14 mouse cellular contexts compared by ENCODE assay signal in the genomic region with DNA sequence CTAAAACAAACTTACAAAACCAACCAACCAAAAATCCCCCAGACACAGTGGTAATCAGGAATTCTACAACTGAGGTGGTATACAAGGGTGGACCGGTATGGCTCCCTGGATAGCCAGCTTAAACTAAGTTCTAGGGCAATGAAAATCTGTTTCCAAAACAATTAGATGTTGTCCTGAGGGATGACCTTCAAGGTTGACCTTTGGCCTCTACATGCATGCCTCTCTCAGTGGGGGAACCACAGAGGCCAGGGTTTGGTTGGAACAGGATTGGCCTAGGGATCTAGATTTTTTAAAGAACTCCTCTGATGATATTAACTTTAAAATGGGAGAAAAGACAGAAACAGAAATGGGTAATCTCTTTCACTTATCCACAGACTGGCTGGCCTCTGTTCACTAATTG.
DNase-seq lines count a peak whose midpoint lies in the region; ATAC-seq and TF ChIP-seq lines count a peak whose summit lies in the region.
"Had no signal": no experiment of that assay in that cellular context is flagged by ENCODE, and none has a peak within 500 bp of the region (broad histone marks: within the 10 kb centered on the region; RNA-seq: fewer than 3 reads in every experiment).

No protein-coding gene starts in this region.

- TF ChIP-seq EP300 in liver, postnatal 0 days (IDR thresholded peaks at IDR 0.05; ENCODE audit: low read depth), result no peak

- TF ChIP-seq CTCF in liver, postnatal 0 days (IDR thresholded peaks at IDR 0.05; ENCODE audit: low read depth), result no peak

- no peak for DNase-seq in liver, postnatal 0 days
- DNase-seq in ES-E14 (ENCODE audit: low read depth, low spot score) (peak; percentile 30), ZHBTc4 (ENCODE audit: low read depth, low spot score) (peak; percentile 68)
- no peak for DNase-seq in kidney, postnatal 25 days
- DNase-seq in gastrocnemius, postnatal 36 days, result no peak
- DNase-seq: adrenal gland, postnatal 25 days; cerebellum, adult 11-12 months; cerebellum, adult 9-10 months had no signal

- WGBS in liver, postnatal 0 days (ENCODE audit: insufficient replicate concordance), result 69% methylated on average over 1 of the region's 1 CpGs
- WGBS in liver, embryonic 12.5 days (ENCODE audit: insufficient replicate concordance), result 74% methylated on average over 1 of the region's 1 CpGs
- WGBS in forebrain, embryonic 15.5 days, result 82% methylated on average over 1 of the region's 1 CpGs

- H3K4me1 ChIP-seq in liver, postnatal 0 days (ENCODE audit: insufficient read depth), result peaks cover 5% of the 10 kb centered on the region
- no peaks in the 10 kb centered on the region for H3K4me1 ChIP-seq in liver, embryonic 12.5 days
- peaks cover 4 to 6% of the 10 kb centered on the region in 2 experiments; a peak in 3 of 4 replicates for H3K4me1 ChIP-seq in ES-E14 (ENCODE audit: control insufficient read depth in 2 of 2, insufficient read depth in 2 of 2, low read length in 2 of 2, poor library complexity in 1 of 2)
- H3K4me1 ChIP-seq in forebrain, embryonic 15.5 days, result 0 out of 2 replicates have a peak, but pooled peaks cover 3% of the 10 kb centered on the region
- H3K4me1 ChIP-seq: embryonic facial prominence, embryonic 10.5 days; embryonic facial prominence, embryonic 12.5 days; forebrain, embryonic 13.5 days had no signal

- in situ Hi-C loops in ES-E14 (cut with MboI; ENCODE audit: low sequenced_read_pairs in 2 of 2, unreplicated experiment in 2 of 2), result no loop called here

- no peaks in the 10 kb centered on the region for H3K9me3 ChIP-seq in liver, postnatal 0 days (ENCODE audit: low read length)
- no peaks in the 10 kb centered on the region for H3K9me3 ChIP-seq in liver, embryonic 12.5 days (replicated peaks)
- no peaks in the 10 kb centered on the region for H3K9me3 ChIP-seq in ES-E14 (ENCODE audit: control insufficient read depth, insufficient read depth, low read depth, low read length)
- H3K9me3 ChIP-seq in forebrain, embryonic 15.5 days, result no peaks in the 10 kb centered on the region
- H3K9me3 ChIP-seq: embryonic facial prominence, embryonic 10.5 days; embryonic facial prominence, embryonic 12.5 days; forebrain, embryonic 13.5 days had no signal

- H3K27ac ChIP-seq in liver, postnatal 0 days (ENCODE audit: low read depth), result peak overlapping the region; percentile 83
- no peak overlapping the region for H3K27ac ChIP-seq in liver, embryonic 12.5 days
- no peak overlapping the region for H3K27ac ChIP-seq in ES-E14 (ENCODE audit: insufficient read depth, low read depth, low read length, poor library complexity, severe bottlenecking)
- H3K27ac ChIP-seq in forebrain, embryonic 15.5 days (replicated peaks), result no peak overlapping the region
- H3K27ac ChIP-seq: embryonic facial prominence, embryonic 10.5 days; embryonic facial prominence, embryonic 12.5 days; forebrain, embryonic 13.5 days had no signal

- ATAC-seq in liver, postnatal 0 days, result peak; percentile 25; the same call in 1 of the 2 replicates
- ATAC-seq in liver, embryonic 12.5 days, result no peak
- no peak for ATAC-seq in forebrain, embryonic 15.5 days (replicated peaks)
- ATAC-seq: forebrain, embryonic 13.5 days; forebrain, embryonic 16.5 days had no signal

- intact Hi-C loops in gastrocnemius, postnatal 36 days (cut with DNase I), result no loop called here

- H3K27me3 ChIP-seq in liver, postnatal 0 days (ENCODE audit: insufficient read depth, low read length), result no peaks in the 10 kb centered on the region
- H3K27me3 ChIP-seq in liver, embryonic 12.5 days (replicated peaks), result no peaks in the 10 kb centered on the region
- H3K27me3 ChIP-seq in forebrain, embryonic 15.5 days, result no peaks in the 10 kb centered on the region
- H3K27me3 ChIP-seq: embryonic facial prominence, embryonic 12.5 days; forebrain, embryonic 13.5 days had no signal

- H3K36me3 ChIP-seq in liver, postnatal 0 days (replicated peaks; ENCODE audit: insufficient read depth, low read length), result no peaks in the 10 kb centered on the region
- no peaks in the 10 kb centered on the region for H3K36me3 ChIP-seq in liver, embryonic 12.5 days
- no peaks in the 10 kb centered on the region for H3K36me3 ChIP-seq in ES-E14 (ENCODE audit: control insufficient read depth, insufficient read depth, low read length, poor library complexity, severe bottlenecking)
- H3K36me3 ChIP-seq in forebrain, embryonic 15.5 days, result no peaks in the 10 kb centered on the region
- H3K36me3 ChIP-seq: embryonic facial prominence, embryonic 10.5 days; embryonic facial prominence, embryonic 12.5 days had no signal

- no peak overlapping the region for H3K4me2 ChIP-seq in liver, postnatal 0 days (ENCODE audit: low read depth, low read length)
- H3K4me2 ChIP-seq in liver, embryonic 12.5 days, result no peak overlapping the region
- H3K4me2 ChIP-seq in forebrain, embryonic 15.5 days (replicated peaks), result no peak overlapping the region
- H3K4me2 ChIP-seq: embryonic facial prominence, embryonic 12.5 days; forebrain, embryonic 13.5 days had no signal

- no peak overlapping the region for H3K9ac ChIP-seq in liver, postnatal 0 days (replicated peaks)
- H3K9ac ChIP-seq in liver, embryonic 12.5 days, result no peak overlapping the region
- H3K9ac ChIP-seq in ES-E14 (ENCODE audit: insufficient read depth, low read depth, low read length, poor library complexity, severe bottlenecking), result no peak overlapping the region
- H3K9ac ChIP-seq in forebrain, embryonic 15.5 days (replicated peaks), result no peak overlapping the region
- H3K9ac ChIP-seq: embryonic facial prominence, embryonic 12.5 days; forebrain, embryonic 13.5 days had no signal

- H3K4me3 ChIP-seq in liver, postnatal 0 days (ENCODE audit: low read depth, low read length), result no peak overlapping the region
- H3K4me3 ChIP-seq in liver, embryonic 12.5 days, result no peak overlapping the region
- H3K4me3 ChIP-seq in ES-E14 (ENCODE audit: insufficient read depth in 1 of 2, low read depth in 1 of 2, low read length in 2 of 2, poor library complexity in 1 of 2, severe bottlenecking in 1 of 2), result no peak overlapping the region
- H3K4me3 ChIP-seq in forebrain, embryonic 15.5 days, result no peak overlapping the region
- H3K4me3 ChIP-seq: embryonic facial prominence, embryonic 10.5 days; embryonic facial prominence, embryonic 12.5 days; forebrain, embryonic 13.5 days had no signal

TF ChIP-seq in ES-E14, 5 proteins besides CTCF, POLR2A, EP300 and RAD21:
- TF ChIP-seq HCFC1 (IDR thresholded peaks at IDR 0.05; ENCODE audit: borderline replicate concordance, insufficient read depth, low read length) (no peak), CHD2 (IDR thresholded peaks at IDR 0.05; ENCODE audit: low read depth, low read length) (no peak), MAFK (IDR thresholded peaks at IDR 0.05; ENCODE audit: insufficient read depth, low read depth, low read length) (no peak), ZNF384 (IDR thresholded peaks at IDR 0.05; ENCODE audit: low read depth, low read length) (no peak), ZC3H11A (IDR thresholded peaks at IDR 0.05; ENCODE audit: borderline replicate concordance, low read depth, low read length) (no peak)

Comparison
In these comparisons a context has a peak if more than half of its experiments do, and no peak if none do; other contexts are left out.
1. DNase-seq: peak in ES-E14 (single experiment) and ZHBTc4 (single experiment); none in liver, postnatal 0 days (single experiment), kidney, postnatal 25 days (0 of 2) and gastrocnemius, postnatal 36 days (0 of 2).